Mouse (Mus musculus) spleen, embryonic (tissue): Measurements from ENCODE around the gene Rinl.

Source experiments
- CTCF ChIA-PET: fragments of 350-600 bp; sonication (Branson Sonifier 250); formaldehyde crosslinking; loops from one replicate; lab custom pipeline; 2022; lab: Charles Lee

Rinl gene

GRCm38 (mm10) chr7:28807641-28808220 lies 19.0 kb downstream of the Rinl start:
- CTCF ChIA-PET = interaction anchor here (0.7 kb wide), 2 partner anchors 26 to 43 kb away, joined by 3 read pairs; no protein-coding TSS in a partner anchor

GRCm38 (mm10) chr7:28808221-28808941 lies 19.6 kb downstream of the Rinl start, which contains the start of gene Hnrnpl:
Hnrnpl (plus strand) TSS chr7:28808541.
- CTCF ChIA-PET = interaction anchor here (0.7 kb wide), 2 partner anchors 27 to 44 kb away, joined by 3 read pairs; no protein-coding TSS in a partner anchor

- CTCF ChIA-PET = interaction anchor here (0.6 to 1.4 kb wide), 2 partner anchors 11 to 18 kb away, joined by 4 to 5 read pairs; no protein-coding TSS in a partner anchor
Observed at GRCm38 (mm10) chr7:28808957-28809393, 20.2 kb downstream of the Rinl start.

GRCm38 (mm10) chr7:28809401-28810089 lies 20.8 kb downstream of the Rinl start:
- CTCF ChIA-PET = interaction anchor here (0.6 to 1.4 kb wide), 3 partner anchors 11 to 17 kb away, joined by 4 to 5 read pairs (median 5); no protein-coding TSS in a partner anchor

- CTCF ChIA-PET = interaction anchor here (0.6 to 1.4 kb wide), 5 partner anchors 12 to 961 kb away, joined by 4 to 5 read pairs (median 4); partner anchors contain the start of gene Mrps12
Observed at GRCm38 (mm10) chr7:28810107-28811066, 21.6 kb downstream of the Rinl start.

GRCm38 (mm10) chr7:28811228-28811627 lies 22.5 kb downstream of the Rinl start:
- CTCF ChIA-PET = interaction anchor here (0.7 to 1.5 kb wide), 3 partner anchors 21 to 101 kb away, joined by 4 read pairs; partner anchors contain the start of gene Mrps12

- CTCF ChIA-PET = interaction anchor here (0.6 to 1.5 kb wide), 2 partner anchors 22 to 93 kb away, joined by 4 to 5 read pairs; no protein-coding TSS in a partner anchor
Observed at GRCm38 (mm10) chr7:28811640-28812275, 23.0 kb downstream of the Rinl start.

- CTCF ChIA-PET = interaction anchor here (1.5 kb wide), 1 partner anchor 22 kb away, joined by 4 read pairs; no protein-coding TSS in a partner anchor
Observed at GRCm38 (mm10) chr7:28812436-28812835, 23.7 kb downstream of the Rinl start.

GRCm38 (mm10) chr7:28812949-28813348 lies 24.2 kb downstream of the Rinl start:
- CTCF ChIA-PET = interaction anchor here (0.5 to 1.5 kb wide), 2 partner anchors 23 to 43 kb away, joined by 3 to 4 read pairs; no protein-coding TSS in a partner anchor

- CTCF ChIA-PET = no interaction called here
Observed at GRCm38 (mm10) chr7:28814306-28815034, 25.7 kb downstream of the Rinl start.

- CTCF ChIA-PET = no interaction called here
Observed at GRCm38 (mm10) chr7:28815230-28815629, 26.5 kb downstream of the Rinl start.

- CTCF ChIA-PET = no interaction called here
Observed at GRCm38 (mm10) chr7:28816201-28816600, 27.4 kb downstream of the Rinl start.

- CTCF ChIA-PET = interaction anchor here (0.7 kb wide), 1 partner anchor 184 kb away, joined by 3 read pairs; no protein-coding TSS in a partner anchor
Observed at GRCm38 (mm10) chr7:28816920-28817319, 28.2 kb downstream of the Rinl start.

- CTCF ChIA-PET = no interaction called here
Observed at GRCm38 (mm10) chr7:28817524-28817923, 28.8 kb downstream of the Rinl start.

- CTCF ChIA-PET = interaction anchor here (0.5 kb wide), 2 partner anchors 50 to 1268 kb away, joined by 5 to 12 read pairs; no protein-coding TSS in a partner anchor
Observed at GRCm38 (mm10) chr7:28817957-28818356, 29.2 kb downstream of the Rinl start.

- CTCF ChIA-PET = interaction anchor here (0.5 kb wide), 2 partner anchors 50 to 1269 kb away, joined by 5 to 12 read pairs; no protein-coding TSS in a partner anchor
Observed at GRCm38 (mm10) chr7:28818436-28818835, 29.7 kb downstream of the Rinl start.

GRCm38 (mm10) chr7:28818861-28819452 lies 30.2 kb downstream of the Rinl start:
- CTCF ChIA-PET = interaction anchor here (0.7 kb wide), 1 partner anchor 100 kb away, joined by 5 read pairs; no protein-coding TSS in a partner anchor

- CTCF ChIA-PET = interaction anchor here (0.7 kb wide), 1 partner anchor 100 kb away, joined by 5 read pairs; no protein-coding TSS in a partner anchor
Observed at GRCm38 (mm10) chr7:28819571-28819970, 30.8 kb downstream of the Rinl start.
